Mouse (Mus musculus) spleen, postnatal 14 days (tissue): Measurements from ENCODE around the gene Ascc1.
A peak's percentile ranks its signal among the peaks of the same experiment; 100 is the strongest.

Experiments
- DNase-seq, 2 experiments: peaks; one replicate each; pipeline ENCODE4 v3.0.0; 2021 to 2022; ENCODE audit warnings: low spot score in 2 of 2

Ascc1 gene

DNA sequence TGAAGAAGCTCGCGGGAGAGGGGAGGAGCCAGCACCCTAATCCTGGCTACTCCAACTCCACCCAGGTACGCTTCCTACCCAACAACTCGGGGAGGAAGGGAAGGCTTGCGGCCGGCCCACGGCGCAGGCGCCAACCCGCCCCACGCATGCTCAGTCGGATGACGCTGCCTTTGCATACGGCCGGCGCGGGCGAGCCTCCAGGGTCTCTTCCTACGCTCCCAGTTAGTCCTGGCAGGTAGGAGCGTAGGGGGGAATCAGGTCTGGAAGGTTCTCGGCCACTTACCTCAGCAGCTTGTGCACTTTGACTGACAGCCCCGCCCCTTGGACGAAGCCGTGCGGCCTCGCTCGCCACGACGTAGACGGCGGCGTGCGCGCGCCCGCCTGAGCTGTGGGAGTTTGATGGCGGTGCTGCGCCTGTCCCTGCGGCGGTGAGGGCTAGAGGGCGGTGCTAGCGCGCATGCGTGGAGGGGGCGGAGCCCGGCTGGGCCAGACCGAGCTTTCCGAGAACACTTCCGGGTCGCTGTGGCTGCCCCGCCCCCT is at the start of gene Ascc1, which contains the start of gene Anapc16:
Gene Ascc1 (plus strand): TSS at position 133 of the 540 bp plus-strand sequence.
Gene Anapc16 (minus strand): TSS at position 463 of the 540 bp plus-strand sequence.
- peak; percentile 95 to 97 for DNase-seq

DNA sequence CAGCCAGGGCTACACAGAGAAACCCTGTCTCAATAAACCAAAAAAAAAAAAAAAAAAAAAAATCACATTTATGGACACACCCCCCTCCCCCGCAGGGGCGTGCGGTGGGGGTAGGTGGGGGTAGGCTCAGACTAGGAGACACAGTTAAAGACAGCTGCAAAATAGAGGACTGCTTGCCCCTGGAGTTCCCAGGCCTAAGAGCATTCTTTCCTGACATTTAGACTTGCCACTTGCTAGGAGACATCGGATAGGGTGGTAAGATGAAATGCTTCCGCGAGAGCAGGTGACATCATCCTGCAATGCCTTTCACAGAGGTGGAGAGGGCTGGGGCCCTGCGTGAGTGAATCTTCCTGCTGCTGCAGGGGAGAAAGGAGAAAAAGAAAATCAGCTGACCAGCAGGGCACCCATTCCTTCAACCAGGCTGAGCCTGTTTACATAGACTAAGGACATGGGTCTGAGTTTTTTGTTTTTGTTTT is 49.0 kb upstream of the Ascc1 start:
- no peak for DNase-seq

GRCm38 (mm10) chr10:59956681-59957080 is 45.9 kb upstream of the Ascc1 start:
- DNase-seq = no peak

DNA sequence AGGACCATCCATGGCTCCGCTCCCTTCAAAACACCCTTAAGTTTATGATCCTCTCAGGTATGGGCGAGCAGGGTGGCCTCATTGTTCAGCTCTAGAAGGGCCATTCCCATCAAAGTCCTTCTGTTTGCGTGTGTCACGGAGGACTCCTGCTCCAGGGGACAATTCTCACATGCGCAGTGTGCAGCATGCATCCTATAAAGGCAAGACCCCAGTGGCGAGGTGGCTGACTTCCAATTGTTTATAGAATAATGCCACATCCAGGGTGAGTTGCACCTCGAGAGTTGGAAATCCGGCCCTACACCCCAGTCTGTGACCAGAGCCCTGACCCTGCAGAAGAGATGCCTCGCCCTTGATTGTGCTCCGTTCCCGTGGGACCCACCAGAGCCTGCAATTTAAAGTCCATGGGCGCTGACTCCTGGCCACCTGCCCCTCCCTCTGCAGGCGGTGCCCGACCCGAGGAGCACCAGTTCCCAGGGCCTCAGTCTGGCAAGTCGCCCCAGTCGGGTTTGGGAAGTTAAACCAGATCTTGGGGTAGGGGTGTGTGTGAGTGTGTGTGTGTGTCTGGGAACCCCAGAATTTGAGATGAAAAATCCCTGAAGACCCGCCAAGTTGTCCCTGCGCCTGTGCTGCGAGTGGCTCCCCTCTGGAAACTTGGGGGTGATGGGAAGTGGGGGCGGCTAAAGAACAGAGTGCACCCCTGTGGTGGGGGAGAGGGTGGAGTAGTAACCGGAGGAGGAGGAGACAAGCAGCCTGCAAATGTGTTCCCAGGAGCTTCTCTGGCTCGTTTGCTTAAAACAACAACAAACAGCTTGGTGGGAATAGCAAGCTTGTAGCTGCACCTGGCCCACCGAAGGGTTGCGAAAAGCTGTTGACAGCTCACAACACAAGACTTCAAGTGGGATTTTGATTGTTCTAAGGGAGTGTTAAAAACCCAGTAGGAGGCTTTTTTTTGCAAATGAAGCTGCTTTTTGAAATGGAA is 45.1 kb upstream of the Ascc1 start:
- DNase-seq = no peak

DNA sequence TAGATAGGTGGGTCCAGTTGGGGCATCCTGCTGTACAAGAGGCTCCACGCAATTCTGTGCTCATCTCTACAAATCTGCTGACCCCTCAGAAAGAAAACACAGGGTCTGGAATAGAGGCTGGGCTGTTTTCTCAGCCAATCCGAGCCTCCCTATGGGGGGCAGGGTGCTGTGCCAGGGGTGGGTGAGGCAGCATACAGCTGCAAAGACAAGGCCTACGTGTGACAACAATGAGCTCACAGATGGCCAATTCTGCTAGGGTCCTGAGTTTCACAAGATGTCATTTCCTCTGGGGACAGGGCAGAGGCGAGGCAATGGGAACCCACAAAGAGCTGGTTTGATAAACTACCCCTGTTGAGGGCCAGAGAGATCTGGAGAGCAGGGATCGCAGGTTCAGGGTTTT is 44.1 kb upstream of the Ascc1 start:
- no peak for DNase-seq

DNA sequence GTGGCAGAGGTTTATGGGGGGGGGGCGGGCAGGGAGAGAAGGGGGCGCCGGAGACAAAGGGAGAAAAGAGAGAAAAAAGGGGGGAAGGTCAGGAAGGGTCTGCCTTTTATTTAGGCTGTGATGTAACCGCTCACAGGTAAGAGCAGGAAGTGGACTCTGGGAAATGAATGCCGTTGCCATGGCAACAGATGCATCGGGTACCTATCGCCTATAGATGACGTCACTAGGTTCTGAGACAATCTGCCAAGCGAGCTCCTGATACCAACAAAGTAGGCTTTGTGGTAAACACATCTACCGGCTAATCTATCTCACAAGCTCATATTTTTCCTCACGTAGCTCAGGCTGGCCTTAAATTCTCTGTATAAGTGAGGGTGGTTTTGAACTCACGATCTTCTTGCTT is 43.1 kb upstream of the Ascc1 start:
- DNase-seq = no peak

DNA sequence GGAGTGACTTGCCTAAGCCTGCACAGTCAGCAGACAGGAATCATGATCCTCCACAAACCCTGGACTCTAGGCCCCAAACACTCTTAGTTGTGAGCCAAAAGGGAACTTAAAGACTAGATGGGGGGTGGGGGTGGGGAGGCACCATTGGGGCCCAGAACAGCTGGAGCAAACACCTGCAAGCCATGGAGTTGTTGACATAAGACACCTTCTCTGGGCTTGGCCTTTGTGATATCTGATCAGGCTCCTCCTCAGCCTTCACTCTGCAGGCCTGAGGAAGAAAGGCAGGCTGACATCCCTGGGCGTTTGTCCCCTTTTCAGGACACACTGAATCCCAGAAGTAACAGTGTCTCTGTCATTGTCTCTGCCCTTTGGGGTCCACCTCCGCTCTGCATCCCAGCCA is 39.0 kb upstream of the Ascc1 start:
- DNase-seq = no peak

GRCm38 (mm10) chr10:59964504-59965361 is 37.9 kb upstream of the Ascc1 start:
- DNase-seq = no peak

DNA sequence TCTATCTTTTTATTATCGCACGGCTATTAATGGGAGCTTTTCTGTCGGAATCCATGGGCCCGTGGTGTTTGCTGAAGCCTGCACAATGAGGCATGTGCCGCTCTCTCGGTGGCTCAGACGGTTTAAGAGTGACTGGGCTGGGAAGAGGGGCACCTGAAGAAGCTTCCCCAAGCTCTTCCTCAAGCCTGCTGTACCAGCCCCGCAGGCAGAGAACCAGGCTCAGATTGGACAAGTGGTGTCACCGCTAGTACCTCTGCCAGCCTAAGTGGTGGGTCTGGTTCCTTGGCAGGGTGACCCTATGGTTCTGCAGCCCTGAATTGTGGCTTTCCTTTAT is 37.3 kb upstream of the Ascc1 start:
- DNase-seq = no peak

DNA sequence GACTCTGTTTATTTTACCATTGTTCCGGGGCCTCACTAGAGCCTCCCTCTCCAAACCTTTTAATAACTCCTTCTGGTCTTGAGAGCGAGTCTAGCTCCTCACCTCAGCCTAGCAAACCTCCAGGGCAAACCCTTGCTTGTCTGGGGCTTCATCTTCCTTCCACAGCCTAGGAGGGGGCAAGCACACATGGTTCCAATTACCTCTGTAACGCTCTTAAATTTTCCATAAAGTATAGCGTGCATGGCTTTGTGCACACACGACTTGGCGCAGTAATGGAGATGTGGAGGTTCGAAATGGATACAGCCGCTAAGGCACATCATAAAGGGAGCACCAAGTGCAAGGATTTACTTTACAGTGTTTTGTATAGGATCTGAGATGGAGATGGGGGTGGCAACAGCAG is 36.8 kb upstream of the Ascc1 start:
- no peak for DNase-seq

DNA sequence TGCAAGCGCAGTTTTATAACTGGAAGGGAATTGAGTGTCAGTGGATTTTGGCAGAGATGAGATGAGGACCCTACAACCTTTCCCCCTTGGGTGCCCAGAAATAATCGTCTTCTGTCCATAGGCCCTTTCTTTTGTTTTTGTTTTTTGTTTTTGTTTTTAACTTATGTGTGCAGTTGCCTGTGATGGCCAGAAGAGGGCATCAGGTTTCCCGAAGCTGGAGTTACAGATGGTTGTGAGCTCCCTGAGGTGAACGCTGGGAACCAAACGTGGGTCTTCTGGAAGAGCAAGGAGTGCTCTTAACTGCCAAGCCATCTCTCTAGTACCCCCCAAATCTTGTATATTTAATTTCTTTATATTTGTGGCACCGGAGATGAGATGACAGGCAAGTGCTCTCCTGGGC is 35.9 kb upstream of the Ascc1 start:
- DNase-seq = no peak

DNA sequence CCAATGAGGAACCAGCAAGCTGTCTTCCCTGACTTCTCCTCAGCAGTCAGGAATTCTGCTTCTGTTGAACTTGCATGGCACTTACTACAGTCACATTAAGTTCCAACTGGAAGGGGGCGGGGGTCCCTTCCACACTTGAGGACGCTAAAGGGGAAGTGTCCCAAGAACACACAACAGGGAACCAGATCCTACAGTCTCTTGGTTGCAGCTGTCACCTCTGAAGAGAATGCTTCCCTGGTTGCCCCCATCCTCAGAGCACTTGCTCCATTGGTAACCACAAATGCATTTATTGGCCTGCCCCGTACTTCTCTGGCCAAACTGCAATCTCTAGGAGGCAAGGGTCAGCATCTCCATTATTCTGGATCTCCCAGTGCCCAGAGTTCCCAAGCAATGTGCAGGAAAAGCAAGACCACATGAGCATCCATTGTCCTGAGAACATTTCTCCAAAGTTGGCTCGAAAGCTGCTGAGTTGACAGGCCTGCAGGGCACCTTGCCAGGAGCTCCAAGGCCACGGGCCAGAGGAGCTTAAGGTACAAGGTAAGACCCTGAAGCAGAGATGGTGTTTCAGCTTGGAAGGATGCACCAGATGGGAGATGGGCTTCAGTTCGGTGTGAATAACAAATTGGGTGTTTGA is 35.2 kb upstream of the Ascc1 start:
- DNase-seq = no peak

- no peak for DNase-seq
Observed at GRCm38 (mm10) chr10:59969821-59970449, 32.7 kb upstream of the Ascc1 start.

DNA sequence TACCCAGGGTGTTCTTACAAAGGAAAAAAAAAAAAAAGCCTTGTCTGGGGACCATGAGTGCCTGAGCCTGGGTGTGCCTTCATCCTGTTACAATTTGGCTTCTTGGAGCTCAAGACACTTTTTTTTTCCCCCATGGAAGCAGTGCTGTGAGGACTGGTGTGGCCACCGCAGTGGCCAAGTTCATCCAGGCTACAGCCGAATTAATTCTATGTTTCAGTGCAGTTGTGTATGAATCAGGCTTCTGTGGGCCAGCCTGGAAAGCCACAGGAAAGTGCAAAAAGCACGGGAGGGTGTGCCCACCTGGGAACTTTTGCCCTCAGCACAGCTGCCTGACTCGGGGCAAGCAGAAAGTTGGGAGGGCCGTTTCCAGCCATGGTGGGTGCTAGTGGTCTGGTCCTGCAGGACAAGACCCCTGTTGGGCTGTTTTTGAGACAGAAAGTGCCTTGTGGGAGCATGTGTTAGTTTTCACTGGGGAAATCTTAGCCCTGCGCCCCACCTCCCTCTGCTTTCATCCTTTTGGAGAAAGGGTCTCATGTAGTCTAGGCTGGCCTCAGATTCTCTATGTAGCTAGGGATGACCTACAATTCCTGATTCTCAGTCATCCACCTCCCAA is 32.0 kb upstream of the Ascc1 start:
- no peak for DNase-seq

GRCm38 (mm10) chr10:59971813-59972212 is 30.8 kb upstream of the Ascc1 start:
- DNase-seq = no peak

DNA sequence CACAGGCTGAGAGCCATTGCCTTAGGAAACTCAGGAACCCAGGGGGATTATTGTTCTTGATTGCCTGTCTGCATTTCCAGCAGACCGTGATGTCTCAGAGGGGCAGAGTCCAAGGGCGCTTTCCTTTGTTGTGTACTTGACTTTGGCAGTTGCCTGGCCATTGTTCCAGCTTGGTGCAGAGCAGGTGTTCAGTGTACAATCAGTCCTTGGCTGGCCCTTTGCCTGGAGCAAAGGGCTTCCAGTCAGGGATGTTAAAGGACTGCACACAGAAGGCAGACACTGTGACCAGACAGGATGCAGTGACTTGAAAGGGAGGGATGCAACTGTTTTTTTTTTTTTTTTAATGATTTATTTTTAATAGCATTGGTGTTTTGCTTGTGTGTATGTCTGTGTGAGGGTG is 30.1 kb upstream of the Ascc1 start:
- DNase-seq = no peak

DNA sequence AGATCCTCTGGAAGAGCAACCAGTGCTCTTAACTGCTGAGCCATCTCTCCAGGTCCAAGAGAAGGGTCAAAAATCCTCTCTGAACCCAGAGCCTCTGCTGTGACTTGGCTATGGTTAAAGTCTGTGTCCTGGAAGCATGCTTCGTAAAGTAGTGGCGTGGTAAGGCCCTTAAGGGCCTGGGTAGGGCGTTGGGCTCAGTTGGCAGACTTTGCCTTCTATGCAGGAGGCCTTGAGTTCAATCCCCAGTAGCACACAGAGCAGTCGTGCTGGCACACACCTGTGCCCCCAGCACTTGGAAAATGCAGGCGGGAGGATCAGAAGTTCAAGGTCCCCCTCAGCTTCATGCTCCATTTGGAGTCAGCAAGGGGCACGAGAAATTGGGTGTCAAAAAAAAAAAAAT is 29.6 kb upstream of the Ascc1 start:
- DNase-seq = no peak

- no peak for DNase-seq
Observed at GRCm38 (mm10) chr10:59973400-59973799, 29.2 kb upstream of the Ascc1 start.

DNA sequence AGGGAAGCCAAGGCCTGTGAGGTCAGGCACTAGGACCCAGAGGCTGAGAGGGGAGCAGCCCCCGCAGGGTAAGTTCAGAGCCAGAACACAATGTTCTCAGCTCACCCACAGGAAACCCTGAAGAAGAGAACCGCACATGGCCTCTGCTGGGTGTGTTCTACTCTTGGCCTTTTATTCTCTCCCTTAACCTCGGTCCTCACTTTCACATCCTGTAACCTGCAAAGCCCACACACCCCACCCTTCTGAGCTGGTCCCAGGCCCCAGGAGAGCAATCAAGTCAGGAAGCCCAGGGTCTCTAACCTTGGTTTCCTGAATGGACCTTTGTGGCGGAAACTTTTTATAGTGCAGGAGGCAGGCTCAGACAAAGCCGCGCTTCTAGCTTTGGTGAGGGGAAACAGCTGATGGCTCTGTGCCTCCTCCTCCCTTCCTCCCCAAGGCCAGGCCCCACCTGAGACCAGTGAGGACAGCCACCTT is 28.4 kb upstream of the Ascc1 start:
- DNase-seq = peak; percentile 41 to 54

- DNase-seq = no peak
Observed at GRCm38 (mm10) chr10:59974786-59975185, 27.8 kb upstream of the Ascc1 start.

DNA sequence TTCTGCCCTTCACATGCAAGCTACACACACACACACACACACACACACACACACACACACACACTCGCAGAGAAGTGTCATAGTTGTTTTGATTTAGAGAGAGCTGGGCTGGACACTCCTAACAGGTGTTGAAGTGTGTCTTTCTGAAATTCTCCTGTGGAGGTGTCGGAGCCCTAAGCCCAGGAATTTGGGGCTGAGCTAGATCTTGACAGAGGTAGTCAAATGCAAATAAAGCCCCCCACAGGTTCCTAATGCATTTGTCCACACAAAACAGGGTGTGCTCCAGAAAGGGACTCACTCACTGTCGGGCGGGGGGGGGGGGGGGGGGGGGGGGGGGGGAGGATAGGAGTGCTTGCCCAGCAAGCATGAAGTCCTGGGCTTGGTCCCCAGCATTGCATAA is 25.5 kb upstream of the Ascc1 start:
- no peak for DNase-seq
